Mouse (Mus musculus): ENCODE measurements at regions not wholly inside any gene's neighbourhood (a gene's known extent, or its start where the extent isn't known, plus 50 kb on each side); places are given as distances from the start of the nearest gene placed in this dataset.

DNA sequence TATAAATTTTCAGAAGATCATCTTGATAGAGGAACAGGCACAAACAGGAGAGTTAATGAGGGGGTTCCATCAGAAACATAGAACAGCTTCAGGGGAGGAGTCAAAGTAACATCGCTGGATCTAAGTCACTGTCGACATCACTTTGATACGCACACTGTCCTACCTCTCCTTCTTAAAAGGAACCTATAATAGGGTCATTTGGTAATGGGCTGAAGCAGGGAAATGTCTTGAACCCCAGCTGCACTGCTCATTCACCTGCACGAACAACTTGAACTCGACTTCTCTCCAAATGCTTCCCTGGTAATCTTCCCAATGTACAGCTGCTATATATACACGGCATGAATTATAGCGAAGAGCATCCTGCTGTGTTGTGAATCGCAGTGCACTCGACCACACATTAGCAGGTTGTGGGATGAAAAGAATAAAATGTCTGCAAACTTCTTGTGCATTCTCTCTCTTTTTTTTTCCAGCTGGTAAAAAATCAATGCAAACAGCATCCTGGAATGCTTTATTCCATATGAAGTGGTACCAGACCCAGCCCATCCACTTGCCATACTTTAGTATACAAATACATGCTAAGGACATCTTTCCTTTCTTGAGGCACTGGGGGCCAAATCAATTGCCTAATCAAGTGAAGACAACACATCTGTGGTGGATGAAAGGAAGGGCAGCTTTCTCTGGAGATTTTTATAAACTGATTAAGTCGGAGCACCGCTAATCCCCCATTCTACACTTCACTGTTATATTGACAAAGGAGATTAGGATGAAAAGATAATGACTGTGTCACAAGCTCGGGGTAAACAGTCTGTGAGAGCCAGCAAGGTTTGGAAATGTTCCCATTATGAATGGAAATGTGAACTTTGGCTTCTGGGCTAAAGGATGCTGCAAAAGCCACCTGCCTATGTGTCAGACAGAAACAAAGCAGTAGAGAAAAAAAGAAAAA is 325.6 kb upstream of the Itga1 start:
- DNase-seq (ENCODE audit: low read depth, low spot score), result no peak

- no peak for DNase-seq (ENCODE audit: low read depth, low spot score)
Measured at GRCm38 (mm10) chr13:115425610-115426562, 324.1 kb upstream of the Itga1 start.

DNA sequence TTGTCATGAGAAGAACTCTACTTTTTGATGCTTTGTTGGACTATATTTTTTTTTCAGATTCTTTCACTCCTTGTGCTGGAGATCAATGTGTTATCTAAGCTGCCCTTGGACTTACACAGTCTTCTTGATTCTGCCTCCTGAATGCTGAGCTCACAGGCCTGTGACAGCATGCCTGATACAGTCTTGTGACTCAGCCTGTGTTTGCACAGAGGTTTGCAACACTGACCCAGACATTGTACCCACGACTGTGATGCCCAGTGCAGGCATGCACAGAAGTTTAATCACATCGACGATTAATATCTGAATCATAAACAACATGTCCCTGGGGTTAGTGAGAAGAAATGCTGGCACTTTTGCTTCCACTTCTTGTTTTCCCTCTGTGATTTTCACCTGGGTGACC is 322.0 kb upstream of the Itga1 start:
- DNase-seq (ENCODE audit: low read depth, low spot score), result no peak

DNA sequence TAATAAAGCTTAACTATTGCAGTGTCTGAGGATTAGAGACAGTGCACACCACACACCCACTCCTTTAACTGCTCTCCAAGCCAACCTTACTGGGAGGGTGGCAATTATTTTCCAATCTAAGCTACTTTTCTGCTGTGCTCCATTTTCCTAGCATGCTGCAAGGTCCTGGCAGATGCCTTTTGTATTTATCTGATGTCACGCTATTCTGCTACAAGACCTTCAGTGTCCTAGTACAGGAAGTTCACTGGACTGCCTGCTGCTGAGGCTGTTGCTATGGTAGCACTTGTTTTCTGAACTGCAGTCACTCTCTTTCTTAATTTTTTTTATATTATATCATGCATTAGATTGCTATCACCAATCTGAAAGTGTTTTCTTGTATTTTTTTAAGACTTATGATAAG is 319.7 kb upstream of the Itga1 start:
- peak; percentile 21 for DNase-seq (ENCODE audit: low read depth, low spot score)

- no peak for DNase-seq (ENCODE audit: low read depth, low spot score)
Measured at GRCm38 (mm10) chr13:115417829-115418228, 316.1 kb upstream of the Itga1 start.

- no peak for DNase-seq (ENCODE audit: low read depth, low spot score)
Measured at GRCm38 (mm10) chr13:115413721-115414531, 312.2 kb upstream of the Itga1 start.

DNA sequence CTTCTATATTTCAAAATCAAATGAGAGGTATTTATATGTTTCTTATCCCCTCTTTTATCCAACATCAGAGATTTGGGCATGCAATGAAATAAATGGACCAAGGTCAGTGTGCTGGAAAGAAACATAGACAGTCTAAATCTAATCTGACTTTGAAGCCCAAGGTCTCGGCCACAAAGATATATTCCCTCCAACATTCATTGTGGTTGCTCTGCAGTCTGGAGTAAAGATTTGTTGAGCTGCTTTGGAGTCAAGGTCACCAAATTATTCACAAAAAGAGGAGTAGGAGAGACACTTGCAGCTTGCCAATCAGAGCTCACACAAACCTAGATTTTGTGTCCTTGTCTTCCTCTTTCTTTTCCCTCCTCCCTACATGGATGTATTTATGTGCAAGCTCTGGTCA is 304.2 kb upstream of the Itga1 start:
- no peak for DNase-seq (ENCODE audit: low read depth, low spot score)

DNA sequence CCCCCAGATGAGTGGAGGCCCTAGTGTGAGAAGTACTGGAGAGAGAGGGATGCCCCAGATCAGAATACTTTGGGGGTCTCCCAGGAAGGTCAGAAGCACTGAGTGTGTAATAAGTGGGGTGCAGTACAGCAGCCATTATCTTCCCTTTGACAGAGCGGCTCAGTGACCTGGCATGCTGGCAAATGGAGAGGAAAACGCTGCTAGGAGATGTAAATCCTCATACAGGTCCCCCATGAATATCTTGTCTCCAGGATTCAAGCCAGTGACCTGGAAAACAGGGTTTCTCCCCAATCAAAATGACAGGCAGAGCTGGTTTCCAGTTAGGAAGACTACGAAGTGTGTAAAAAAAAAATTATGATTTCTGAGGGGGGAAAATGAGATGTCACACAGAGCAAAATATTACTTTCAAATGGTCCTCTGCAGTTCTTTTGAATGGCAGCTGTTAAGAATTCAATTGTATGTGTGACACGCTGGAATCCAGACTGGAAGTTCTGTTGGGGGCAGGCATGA is 299.0 kb upstream of the Itga1 start:
- no peak for DNase-seq (ENCODE audit: low read depth, low spot score)

GRCm38 (mm10) chr13:115379682-115380081 is 277.9 kb upstream of the Itga1 start:
- peak; percentile 12 for DNase-seq (ENCODE audit: low read depth, low spot score)

- DNase-seq (ENCODE audit: low read depth, low spot score), result no peak
Measured at GRCm38 (mm10) chr13:115376180-115376880, 274.6 kb upstream of the Itga1 start.

- no peak for DNase-seq (ENCODE audit: low read depth, low spot score)
Measured at GRCm38 (mm10) chr13:115361457-115361856, 259.7 kb upstream of the Itga1 start.

GRCm38 (mm10) chr13:115347022-115347398 is 245.2 kb upstream of the Itga1 start:
- DNase-seq (ENCODE audit: low read depth, low spot score), result no peak

DNA sequence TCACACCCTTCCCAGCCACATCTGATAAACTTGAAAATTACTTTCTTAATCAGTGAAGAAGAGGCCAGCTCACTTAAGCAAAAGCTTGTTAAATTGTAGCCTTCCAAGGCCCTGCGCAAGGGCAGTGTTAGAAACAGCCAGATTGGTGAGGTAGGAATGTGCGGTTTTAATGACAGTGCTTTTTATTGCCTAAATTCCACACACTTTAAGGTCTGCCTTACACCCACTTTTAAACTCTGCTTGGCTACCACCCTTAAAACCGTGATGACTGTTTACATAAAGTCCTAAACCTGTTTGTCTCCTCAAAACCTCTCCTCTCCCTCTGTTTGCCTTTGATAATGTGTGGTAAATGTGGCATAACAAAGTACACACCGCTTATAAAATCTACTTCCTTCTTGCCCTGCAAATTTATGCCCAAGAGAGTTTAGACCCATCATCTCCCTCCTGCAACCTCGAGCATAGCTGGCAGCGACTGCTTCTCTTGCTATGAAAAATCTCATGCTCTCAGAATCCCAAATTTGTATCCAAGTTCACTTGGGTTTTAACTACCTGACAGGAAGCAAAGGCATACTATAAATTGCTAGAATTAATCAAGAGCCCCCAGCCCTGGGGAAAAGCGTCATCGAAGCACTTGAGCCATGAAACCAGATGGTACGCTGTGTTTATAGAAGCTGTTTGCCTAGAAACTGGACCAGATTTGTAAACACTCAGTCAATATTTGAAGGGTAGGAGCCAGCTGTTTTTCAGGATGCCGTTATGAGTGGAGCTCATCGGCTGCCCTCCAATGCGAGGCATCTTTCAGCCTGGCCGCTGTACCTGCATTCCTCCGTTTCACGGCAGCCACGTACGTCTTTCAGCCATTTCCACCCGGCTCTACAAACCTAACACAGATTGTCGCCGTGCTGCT is 244.6 kb upstream of the Itga1 start:
- DNase-seq (ENCODE audit: low read depth, low spot score), result no peak

GRCm38 (mm10) chr13:115329000-115329960 is 227.5 kb upstream of the Itga1 start:
- no peak for DNase-seq (ENCODE audit: low read depth, low spot score)

DNA sequence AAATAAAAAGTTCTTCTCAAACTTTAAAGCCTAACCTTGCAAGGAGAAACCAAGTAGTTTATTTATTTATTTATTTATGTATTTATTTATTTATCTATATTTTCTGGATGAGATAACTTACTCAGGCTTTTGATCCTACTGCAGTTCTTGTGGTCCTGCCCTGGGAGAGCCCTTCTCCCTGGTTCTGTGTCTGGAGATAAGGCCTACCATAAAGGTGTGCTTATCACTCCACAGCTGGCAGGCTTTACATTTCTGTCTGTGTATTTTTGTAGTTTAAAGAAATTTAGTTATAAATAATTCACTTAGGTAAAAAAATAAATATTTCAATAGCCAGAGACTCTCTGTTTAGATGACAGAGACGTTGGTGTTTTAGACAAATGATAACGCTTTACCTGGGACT is 224.5 kb upstream of the Itga1 start:
- no peak for DNase-seq (ENCODE audit: low read depth, low spot score)

- no peak for DNase-seq (ENCODE audit: low read depth, low spot score)
Measured at GRCm38 (mm10) chr13:115316681-115317080, 214.9 kb upstream of the Itga1 start.

DNA sequence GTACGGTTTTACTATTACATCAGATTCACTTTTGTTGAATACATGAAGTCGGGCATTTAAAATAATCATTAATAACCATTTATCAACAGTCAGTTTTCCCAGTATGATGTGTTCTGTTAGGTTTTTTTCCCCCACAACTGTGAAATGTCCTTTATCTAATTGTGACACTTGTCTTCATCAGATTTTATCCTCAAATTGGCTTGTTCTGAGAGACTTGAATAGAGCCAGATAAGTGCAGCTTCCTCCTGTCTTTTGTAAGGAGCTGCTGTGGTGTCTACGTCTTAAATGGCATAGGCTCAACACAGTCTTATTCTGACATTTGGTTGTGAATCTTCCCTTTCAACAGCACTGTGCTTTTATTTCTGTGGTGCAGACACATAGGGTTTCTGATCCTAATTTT is 206.8 kb upstream of the Itga1 start:
- no peak for DNase-seq (ENCODE audit: low read depth, low spot score)

GRCm38 (mm10) chr13:115287371-115287770 is 185.6 kb upstream of the Itga1 start:
- peak; percentile 59 for DNase-seq (ENCODE audit: low read depth, low spot score)

All from brain, adult 2 months (tissue).